Mouse (Mus musculus) gastrocnemius, postnatal 10 days (tissue): ENCODE results near the gene Myo1e. TPM values are rescaled to one million over a fixed set of nuclear protein-coding genes. Genes with fewer than 3 reads are reported as not detected.

ENCODE experiments used
- DNase-seq: peaks from one replicate; pipeline ENCODE4 v3.0.0; 2021; ENCODE audit warnings: mixed read lengths
- total RNA-seq, 2 experiments: library from RNA; stranded (reverse); gene quantifications; 2 replicates each; pipeline ENCODE4 v1.2.3; 2021

Myo1e gene
- total RNA-seq, 2 experiments from 2014 or later: 19.5 to 26.4 TPM

DNA sequence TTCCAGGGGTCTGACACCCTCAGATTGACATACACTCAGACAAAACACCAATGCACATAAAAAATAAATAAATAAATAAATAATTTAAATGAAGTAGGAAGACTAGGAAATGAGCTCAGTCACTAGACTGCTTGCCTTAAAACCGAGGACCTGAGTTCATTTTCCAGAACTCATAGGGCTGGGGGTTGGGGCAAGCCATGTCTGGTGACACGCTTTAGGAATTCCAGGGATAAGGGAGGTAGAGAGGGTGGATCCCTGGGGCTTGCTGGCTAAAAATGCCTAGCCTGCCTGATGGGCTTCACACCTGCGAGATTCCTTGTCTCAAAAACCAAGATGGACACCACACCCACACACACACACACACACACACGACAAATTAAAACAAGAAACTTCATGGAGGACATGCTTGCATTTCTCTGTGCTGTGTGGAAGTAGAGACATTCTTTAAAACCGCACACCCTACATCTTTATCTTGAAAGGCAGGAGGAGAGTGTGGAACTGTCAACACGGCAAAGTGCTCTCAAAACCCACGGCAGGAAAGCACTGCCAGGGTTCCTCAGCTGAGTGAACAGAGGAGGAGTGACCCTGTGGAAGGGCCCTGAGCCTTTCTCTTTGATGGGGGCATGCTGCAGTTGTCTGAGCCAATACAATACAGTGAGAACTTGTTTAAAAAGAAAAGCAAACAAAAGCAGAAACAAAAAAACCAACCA is 13.5 kb downstream of the Myo1e start:
- DNase-seq: no peak

DNA sequence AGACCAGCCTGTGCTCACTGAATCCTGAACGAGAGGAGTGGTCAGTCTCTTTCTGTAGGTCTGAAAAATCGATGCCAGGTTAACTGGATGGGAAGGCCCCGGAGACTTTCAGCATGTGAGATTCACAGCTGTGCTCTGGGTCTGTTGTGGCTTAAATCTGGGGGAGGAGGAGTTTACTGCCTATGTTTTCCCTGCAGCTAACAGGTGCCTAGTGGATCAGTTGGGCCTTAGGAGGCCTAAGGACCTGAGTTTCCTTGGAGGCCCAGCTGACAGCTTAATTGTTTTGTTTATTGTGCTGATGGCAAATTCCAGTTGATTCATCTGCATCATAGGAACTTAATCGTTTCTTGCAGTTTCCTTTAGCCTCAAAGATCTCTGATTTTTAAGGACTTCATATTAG is 16.0 kb downstream of the Myo1e start:
- DNase-seq: no peak

DNA sequence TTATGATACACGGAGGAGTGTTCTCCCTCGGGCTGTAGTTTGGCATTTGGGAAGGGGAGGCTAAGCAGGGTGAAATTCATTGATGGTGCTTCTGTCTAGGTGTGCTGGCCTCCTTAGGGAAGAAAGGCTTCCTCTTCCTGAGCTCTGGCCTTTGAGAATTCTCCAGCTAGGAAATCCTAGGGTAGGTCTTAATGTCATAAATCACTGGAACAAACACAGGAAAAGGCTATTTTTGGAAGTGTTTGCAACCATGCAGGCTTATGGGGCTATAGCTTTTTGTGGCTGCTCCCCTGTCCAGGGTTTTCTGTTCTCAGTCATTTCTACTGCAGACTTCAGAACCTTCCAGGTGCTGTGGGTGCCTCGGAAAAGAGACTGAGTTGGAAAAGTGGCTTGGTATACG is 16.9 kb downstream of the Myo1e start:
- DNase-seq: no peak

DNA sequence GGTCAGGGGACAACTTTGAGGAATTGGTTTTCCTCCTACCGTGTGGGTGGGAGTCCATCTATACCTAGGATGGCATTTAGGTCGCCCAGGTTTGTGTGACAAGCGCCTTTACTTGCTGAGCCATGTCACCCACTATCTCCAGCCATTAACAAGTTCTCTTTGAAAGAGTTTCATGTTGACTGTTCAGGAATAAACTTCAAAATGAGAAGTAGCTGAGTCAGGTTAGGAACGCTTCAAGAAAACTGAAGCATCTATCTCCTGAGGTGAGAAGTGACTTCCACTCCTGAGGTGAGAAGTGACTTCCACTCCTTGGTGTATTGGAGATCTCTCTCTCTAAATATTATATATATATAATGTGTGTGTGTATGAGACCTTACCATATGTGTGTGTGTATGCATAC is 19.2 kb downstream of the Myo1e start:
- DNase-seq: no peak

DNA sequence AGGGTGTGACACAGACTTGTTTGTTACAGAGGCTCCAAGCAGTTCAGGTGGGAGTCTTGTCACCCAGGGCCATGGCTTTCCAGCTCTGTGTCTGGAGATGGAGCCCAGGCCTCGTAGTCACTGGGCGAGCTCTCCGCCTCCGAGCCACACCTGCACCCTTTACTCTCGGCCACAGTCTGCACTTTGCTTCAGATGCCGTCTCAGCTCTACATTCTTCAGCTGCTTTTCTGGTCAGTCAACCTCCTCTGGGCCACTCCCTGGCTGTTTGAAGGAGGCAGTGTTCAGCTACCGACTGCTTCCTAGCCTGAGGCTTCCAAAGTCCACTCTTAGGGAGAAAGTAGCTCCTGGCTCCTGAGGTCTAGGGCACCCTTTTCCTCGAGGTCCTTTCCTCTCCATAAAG is 22.7 kb downstream of the Myo1e start:
- no peak for DNase-seq

DNA sequence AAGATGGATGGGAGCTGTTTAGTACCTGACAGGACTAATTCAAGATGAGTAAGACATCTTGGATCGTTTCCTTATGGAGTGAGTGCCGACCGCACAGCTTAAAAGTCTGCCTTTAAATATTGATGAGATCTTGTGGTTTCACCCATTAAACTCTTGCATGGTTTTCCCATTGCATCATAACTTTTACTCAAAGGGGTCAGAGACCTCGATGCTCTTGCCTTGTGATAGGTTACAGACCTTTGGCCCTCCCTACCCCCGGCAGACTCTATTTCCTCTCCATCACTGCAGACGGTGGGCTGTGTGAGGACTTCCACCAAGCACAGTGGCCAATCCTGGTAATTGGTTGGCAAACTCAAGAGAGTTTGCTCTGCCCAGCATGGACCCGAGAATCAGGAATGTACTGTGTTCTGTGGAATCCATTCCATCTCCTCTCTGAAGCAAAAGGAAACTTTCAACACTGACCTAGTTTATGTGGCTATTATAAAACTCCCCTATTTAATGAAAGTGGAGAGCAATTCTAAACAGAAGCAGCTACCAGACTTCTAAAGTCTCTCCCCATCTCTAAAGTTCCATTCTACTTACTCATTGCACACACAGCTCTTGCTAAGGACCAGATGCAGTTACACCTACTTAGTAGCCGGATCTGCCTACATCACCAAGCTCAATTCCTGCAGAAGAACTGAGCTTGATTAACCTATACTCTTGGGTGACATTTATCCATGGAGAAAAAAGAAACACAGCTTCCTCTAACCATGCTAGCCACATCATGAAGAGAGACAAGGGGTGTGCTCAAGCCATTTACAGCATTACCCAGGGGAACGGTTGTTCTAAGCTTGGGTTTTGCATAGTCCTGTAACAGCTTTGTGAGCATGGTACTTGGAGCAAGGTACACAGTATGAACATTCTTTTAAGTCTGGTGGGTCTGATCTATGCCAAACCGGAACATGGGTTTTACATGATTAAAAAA is 25.2 kb downstream of the Myo1e start:
- no peak for DNase-seq

DNA sequence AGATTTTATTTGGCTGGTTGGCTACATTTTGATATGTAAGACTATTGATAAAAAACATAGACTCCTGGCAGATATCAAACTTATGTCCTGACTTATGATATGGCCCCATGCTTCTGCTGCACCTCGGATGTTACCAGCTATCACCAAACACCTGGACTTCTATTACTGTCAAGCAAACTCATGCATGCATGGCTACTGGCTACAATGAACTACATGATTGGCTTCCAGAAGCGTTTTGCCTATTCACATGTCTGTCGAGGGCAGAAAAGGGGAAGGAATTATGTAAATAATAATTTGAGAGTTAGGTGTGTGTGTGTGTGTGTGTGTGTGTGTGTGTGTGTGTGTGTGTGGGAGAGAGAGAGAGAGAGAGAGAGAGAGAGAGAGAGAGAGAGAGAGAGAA is 30.0 kb downstream of the Myo1e start:
- no peak for DNase-seq

DNA sequence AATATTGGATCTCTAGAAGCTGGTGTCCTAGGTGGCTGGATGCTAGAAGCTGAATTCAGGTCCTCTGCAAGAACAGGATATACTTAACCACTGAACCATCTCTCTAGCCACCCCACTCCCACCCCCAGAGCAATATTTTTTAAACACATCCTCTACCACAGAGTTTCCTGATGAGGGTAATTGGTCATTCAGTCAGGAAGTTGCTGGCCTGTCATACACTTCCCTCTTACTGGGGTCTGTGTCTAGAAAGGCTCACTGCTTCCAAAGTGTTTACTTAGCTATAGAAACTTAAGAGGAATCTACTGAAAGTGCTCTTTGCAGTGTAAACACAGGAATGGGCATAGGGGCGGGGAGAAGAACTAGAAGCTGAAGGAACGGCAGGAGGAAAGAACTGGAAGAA is 30.4 kb downstream of the Myo1e start:
- DNase-seq: no peak

DNA sequence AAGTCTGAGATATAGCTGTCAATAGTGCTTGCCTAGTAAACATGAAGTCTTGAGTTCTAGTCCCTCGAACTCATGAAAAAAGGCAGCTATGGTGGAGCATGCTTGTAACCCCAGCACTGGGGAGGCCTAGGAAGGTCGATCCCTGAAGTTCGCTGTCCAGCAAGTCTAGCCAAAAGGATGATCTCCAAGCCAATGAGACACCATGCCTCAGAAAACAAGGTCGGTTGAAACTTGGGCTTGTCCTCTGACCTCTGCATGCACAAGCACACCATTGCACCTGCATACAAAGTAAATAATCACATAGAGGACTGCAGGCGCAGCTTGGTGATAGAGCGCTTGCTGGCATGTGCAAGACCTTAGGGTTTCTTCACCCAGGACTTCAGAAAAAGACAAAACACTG is 31.2 kb downstream of the Myo1e start:
- DNase-seq: no peak

DNA sequence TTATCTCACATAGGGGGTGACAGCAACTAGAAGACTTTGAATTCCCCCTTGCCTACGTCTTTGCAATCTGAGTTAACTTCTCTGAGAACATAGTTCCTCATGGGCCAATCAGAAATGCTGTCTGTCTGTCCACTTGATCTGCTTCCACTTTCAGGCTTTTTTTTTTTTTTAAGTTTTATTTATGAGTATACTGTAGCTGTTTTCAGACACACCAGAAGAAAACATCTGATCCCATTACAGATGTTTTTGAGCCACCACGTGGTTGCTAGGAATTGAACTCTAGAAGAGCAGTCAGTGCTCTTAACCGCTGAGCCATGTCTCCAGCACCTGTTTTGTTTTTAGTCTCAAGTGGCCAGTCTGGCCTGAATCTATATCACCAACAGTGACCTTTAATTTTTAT is 32.1 kb downstream of the Myo1e start:
- DNase-seq: no peak

DNA sequence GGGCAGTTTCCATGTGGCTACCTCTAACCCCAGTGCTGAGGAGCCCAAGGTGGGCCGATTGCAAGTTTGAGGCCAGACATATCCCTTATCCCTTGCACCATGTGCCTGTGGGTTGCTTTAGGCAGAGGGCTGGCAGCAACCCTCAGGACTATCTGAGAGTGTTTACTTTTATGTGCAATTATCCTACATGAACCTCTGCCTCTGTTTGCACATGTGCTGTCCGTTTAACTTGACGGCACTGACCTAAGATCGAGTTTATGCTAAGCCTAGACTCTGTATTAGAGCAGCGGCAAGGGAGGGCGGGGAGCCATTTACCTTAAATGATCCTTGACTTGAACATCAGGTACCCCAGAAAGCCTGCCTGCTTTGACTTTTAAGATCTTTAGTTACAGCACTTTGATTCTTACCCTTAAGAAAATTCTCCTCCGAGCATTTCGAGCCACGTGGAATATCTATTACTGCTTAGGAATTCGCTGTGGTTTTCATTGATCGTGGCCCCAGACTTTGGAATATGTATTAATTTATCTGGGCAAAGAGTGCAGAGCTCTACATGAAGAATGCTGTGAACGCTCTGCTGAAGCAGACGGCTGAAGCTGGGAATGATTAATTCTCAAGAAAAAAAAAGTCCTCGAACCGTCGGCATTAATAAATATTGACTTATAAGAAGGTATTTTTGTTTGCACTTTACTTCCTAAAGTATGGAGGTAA is 33.7 kb downstream of the Myo1e start:
- no peak for DNase-seq

DNA sequence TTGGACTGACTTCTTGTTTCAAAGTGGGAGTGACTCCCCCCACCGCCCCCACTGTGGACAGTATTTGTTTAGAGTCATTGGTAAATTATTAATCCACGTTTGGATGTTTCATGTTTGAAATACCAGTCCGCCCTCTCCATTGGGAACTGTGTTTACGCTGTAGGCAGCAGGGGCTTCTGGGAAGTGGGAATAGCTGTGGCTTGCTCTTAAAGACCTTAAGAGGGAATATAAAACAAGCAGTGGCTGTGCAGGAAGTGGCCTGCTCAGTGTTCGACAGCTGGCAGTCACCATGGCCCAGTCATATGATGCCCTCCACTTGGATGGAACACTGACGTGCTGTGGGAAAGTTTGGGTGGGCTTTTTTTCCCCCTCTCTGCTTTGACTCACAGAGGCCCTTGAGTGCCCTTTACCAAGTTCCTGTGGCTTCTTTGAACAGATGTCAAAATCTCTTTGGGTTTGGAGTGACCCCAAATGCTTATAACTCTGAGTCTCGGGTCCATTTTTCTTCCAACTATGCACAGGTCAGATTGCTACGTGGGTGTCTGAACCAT is 34.3 kb downstream of the Myo1e start:
- no peak for DNase-seq

DNA sequence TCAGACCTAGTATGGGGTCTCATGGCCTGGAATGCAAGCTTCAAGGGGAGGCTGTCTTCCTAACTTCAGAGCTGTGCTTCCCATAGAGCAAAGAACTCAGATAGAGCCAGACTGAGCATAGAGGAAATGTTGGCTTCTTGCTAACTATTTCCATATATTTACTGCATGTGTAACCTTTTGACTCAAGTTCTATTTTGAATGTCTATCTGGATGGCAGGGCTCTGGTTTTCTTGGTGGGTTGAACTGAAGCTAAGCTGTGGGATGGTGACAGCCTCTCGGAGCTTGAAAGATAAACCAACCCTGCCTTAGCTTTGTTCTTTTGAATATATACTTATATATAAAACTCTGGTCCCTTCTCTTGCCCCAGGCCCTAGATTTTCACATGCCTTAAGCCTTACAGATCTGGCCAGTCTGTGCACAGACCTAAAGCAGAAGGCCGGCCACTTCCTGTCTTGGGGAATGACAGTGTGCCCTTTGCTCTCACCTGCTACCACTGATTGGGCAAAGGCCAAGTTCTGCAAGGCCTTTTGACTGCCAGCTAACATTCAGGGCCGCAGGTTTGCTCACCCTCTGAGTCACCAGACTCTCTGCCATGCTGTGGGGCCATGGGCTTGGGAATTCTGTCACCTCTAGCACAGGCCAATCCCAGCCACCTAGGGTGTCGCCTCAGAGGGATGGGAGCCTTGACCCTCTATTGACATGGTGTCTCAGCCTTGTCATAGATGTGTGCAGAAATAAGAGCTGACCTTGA is 35.1 kb downstream of the Myo1e start:
- no peak for DNase-seq

DNA sequence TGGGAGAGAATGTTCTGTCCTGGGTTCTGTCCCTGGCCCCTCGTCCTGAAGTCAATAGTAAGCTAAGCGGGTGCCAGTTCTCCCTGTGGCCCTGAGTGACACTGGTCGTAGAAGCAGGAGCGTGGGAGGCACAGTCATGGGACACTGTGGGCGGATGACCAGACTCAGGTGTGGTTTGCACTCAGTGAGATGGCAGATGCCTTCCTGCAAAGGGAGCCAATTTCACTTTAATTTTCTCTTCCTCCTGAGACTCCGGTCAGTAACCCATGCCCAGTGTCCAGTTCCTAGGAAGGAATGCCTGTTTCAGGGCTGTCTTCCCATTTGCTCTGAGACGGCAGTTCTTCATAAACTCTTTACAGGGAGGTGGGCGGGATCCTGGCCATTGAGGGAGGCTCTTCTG is 36.1 kb downstream of the Myo1e start:
- no peak for DNase-seq

DNA sequence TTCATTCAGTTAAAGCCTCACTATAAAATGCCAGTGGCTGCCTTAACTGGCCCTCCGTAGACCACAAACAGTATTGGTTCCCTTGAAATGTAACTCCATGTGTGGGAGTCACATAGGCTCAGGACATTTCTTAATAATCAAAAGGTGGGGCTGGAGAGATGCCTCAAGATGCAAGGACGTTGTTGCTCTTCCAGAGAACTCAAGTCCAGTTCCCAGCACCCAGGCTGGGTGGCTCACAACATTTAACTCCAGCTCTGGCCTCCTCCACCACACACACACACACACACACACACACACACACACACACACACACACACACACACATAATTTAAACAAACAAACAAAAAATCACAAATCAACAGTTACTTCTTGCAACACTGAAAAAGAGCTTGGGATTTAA is 36.6 kb downstream of the Myo1e start:
- no peak for DNase-seq

DNA sequence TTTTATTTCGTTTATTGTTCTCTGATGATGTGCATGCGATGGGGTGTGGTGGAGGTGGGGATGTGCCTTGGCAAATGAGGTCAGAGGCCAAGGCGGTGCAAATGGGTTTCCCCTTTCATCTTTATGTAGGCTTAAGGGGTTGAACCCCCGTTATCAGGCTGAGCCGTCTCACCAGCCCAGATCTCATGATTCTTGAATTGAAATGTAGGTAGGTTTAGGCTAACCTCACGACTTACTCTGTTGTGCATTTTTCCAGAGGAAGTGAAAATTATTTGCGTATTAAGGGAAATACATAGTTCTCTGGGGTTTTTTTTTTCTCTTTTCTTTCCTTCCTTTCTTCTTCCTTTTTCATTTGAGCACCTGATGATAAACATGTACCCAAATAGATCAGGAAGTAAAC is 37.0 kb downstream of the Myo1e start:
- no peak for DNase-seq

DNA sequence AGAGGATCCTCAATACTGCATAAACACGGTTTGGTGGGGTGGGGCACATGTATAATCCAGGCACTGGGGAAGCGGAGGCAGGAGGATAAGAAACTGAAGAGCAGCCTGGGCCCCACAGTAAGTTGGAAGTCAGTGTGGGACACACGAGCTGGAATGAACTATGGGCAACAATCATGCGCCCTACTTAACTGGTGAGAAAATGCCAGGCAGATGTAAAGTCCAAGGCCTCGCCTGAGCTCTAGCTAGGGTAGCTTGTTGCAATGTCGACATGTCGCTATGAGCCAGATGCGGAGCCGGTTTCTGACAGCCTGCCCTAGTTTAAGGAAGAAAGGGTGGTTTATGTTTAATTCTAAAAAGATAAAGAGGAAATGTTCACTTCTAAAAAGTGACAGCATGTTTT is 37.9 kb downstream of the Myo1e start:
- DNase-seq: no peak

DNA sequence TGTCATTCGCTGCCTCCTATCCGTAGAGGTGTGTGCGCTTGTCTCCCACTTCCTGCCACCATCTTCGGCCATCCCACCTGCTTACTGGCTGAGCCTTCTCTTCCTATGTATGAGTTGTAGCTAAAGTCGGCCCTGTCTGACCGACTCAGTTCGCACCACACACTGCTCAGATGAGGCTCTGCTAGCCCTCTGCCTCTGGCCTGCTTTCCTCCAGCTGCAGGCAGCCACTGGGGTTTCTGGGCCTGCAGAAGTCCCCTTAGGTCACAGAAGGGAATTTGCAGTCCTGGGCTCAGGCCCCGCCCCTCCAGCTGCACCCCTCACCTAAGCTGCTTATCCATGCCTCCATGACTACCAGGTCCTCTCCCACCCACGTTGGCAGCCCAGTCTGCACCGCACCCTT is 39.3 kb downstream of the Myo1e start:
- DNase-seq: no peak

DNA sequence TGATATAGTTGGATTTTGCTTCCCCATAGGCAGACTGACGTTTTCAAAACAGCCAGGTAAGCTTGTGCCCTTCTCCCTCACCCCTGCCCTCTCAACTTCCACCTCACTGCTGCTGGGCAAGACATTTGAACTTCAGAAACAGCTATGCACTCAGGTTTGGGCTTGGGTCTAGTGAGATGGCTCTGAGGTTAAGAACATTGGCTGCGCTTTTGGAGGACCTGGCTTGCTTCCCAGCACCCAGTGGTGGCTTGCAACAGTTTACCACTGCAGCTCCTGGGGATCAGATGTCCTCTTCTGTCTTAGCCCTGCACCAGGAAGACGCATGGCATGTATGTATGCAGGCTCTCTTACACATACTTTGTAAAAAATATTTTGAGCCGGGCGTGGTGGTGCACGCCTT is 40.9 kb downstream of the Myo1e start:
- no peak for DNase-seq

DNA sequence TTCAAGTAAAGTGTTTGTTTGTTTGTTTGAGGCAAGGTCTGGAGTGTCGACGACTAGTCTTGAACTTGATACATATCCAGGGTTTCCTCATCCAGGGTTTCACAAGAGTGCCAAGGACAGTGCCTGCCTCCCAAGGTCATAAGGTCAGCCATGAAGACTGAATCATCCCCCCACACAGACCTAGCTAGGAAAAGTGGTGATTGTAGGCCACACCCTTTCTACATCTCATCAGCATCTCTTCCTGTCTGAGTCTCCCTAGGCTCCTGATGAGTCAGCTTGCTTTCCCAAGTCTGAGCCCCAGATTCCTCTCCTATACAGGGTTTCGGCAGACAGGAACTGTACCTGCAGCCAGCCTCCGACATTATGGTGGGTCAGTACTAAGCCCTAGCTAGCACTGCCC is 41.7 kb downstream of the Myo1e start:
- DNase-seq: no peak

DNA sequence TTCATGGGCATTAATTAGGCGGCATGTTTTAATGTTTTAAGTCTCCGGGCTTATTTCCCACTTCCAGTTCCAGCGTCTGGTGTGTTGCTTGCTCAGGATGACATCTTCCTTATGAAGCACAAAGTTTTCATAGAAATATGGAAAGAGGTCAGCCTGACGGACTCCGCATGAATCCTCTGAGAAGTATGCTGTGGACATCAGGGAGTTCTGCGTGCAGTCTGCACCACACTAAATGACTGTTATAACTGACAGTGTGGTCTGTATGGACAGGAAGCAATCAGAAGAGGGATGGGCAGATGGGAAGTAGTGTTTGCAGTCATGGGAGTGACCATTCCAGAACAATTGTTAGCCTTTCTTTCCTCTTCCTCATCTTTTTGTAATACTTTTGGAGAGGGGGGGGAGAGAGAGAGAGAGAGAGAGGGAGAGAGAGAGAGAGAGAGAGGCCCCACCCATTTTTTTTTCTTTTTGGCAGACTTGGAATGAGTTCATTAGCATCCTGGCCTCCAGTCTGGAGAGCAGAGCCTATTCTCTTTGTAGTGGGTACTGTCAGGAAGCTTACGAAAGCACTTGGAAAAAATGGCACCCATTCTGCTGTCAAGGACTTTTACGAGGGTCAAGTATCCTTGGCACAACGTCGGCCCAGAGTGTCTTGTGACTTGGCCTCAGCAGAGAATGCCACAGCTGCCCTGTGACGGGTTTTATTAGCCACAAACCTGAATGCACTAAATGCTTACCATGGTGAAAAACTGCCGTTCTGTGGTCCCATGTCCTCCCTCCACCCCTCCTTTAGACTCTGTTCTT is 42.9 kb downstream of the Myo1e start:
- no peak for DNase-seq
